Mouse (Mus musculus) liver, postnatal 0 days (tissue): Measurements from ENCODE around the gene Cdkl1. TPM values are rescaled to one million over a fixed set of nuclear protein-coding genes. Genes with fewer than 3 reads are reported as not detected.

Experiments
- ATAC-seq: fragments of 200-750 bp; cut with Nextera tagmentation; 2 replicates; pipeline ENCODE4 v1.8.0; 2017; ENCODE audit warnings: mild to moderate bottlenecking, moderate library complexity
- DNase-seq: peaks from one replicate; pipeline ENCODE4 v3.0.0-alpha.2; 2016
- H3K27ac ChIP-seq: fragments of 300-500 bp; sonication (generic); 2 replicates; pipeline ENCODE4 v1.5.1; 2014; ENCODE audit warnings: antibody characterized with exemption, moderate library complexity, mild to moderate bottlenecking, low read depth
- H3K27me3 ChIP-seq: fragments of 300-500 bp; sonication (generic); 2 replicates; pipeline ENCODE4 v1.6.1; 2014; ENCODE audit warnings: low read length, control low read depth, mixed read lengths; ENCODE audit not compliant: insufficient read depth
- H3K36me3 ChIP-seq: fragments of 300-500 bp; sonication (generic); replicated peaks from 2 replicates; pipeline ENCODE4 v1.6.1; 2014; ENCODE audit warnings: mild to moderate bottlenecking, control low read depth, low read length, moderate library complexity, mixed read lengths; ENCODE audit not compliant: insufficient read depth
- H3K4me1 ChIP-seq: fragments of 300-500 bp; sonication (generic); 2 replicates; pipeline ENCODE4 v1.6.1; 2014; ENCODE audit warnings: antibody characterized with exemption, mild to moderate bottlenecking, control low read depth; ENCODE audit not compliant: insufficient read depth
- H3K4me2 ChIP-seq: fragments of 300-500 bp; sonication (generic); 2 replicates; pipeline ENCODE4 v1.6.1; 2014; ENCODE audit warnings: low read depth, mild to moderate bottlenecking, low read length, moderate library complexity, mixed read lengths
- H3K4me3 ChIP-seq: fragments of 300-500 bp; sonication (generic); 2 replicates; pipeline ENCODE4 v1.5.1; 2014; ENCODE audit warnings: low read depth, low read length
- H3K9ac ChIP-seq: fragments of 300-500 bp; sonication (generic); replicated peaks from 2 replicates; pipeline ENCODE4 v1.6.1; 2014; ENCODE audit warnings: mild to moderate bottlenecking, moderate library complexity
- H3K9me3 ChIP-seq: fragments of 300-500 bp; sonication (generic); 2 replicates; pipeline ENCODE4 v1.6.1; 2016; ENCODE audit warnings: mild to moderate bottlenecking, control low read depth, low read length, mixed read lengths
- CTCF ChIP-seq: sonication (generic); IDR thresholded peaks from 2 replicates; pipeline ENCODE4 v1.5.1; 2016; ENCODE audit warnings: antibody characterized with exemption, low read depth
- EP300 ChIP-seq: IDR thresholded peaks from 2 replicates; pipeline ENCODE4 v1.6.1; 2016; ENCODE audit warnings: antibody characterized with exemption, low read depth, mild to moderate bottlenecking
- WGBS: fragments of 180-500 bp; shearing (Covaris S2); extraction: QIAGEN DNeasy Blood & Tissue Kit; methylation state at CpG from one replicate; pipeline ENCODE4 v1.1.7; 2014; ENCODE audit not compliant: insufficient replicate concordance; 5-methylcytosine and 5-hydroxymethylcytosine counted together
- polyA plus RNA-seq: library from polyadenylated mRNA; unstranded; fragments of >200 nt; fragmentation: Nextera tagmentation; extraction: Ambion mirVana; gene quantifications from 2 replicates; pipeline ENCODE4 v1.2.1, GENCODE M21; 2015

Cdkl1 gene
- polyA plus RNA-seq, 1 experiment from 2014 or later, result 2.2 TPM

GRCm38 (mm10) chr12:69777957-69778356, 13.1 kb downstream of the Cdkl1 start:
- Histone ChIP-seq H3K4me2 (no peak overlapping the region), H3K9ac (no peak overlapping the region), H3K9me3 (no peaks in the 10 kb centered on the region), H3K27me3 (no peaks in the 10 kb centered on the region), H3K4me1 (peaks cover 20% of the 10 kb centered on the region), H3K27ac (no peak overlapping the region), H3K4me3 (no peak overlapping the region), H3K36me3 (no peaks in the 10 kb centered on the region)
- no peak for DNase-seq
- TF ChIP-seq CTCF (no peak), EP300 (no peak)
- ATAC-seq, result no peak
- WGBS, result 68% methylated on average over 2 of the region's 2 CpGs

GRCm38 (mm10) chr12:69777341-69777730, 13.7 kb downstream of the Cdkl1 start:
- H3K9ac ChIP-seq, result no peak overlapping the region
- H3K27ac ChIP-seq, result no peak overlapping the region
- no peaks in the 10 kb centered on the region for H3K36me3 ChIP-seq
- H3K4me1 ChIP-seq, result peaks cover 16% of the 10 kb centered on the region
- no peak overlapping the region for H3K4me3 ChIP-seq
- H3K4me2 ChIP-seq, result no peak overlapping the region
- H3K9me3 ChIP-seq, result no peaks in the 10 kb centered on the region
- no peaks in the 10 kb centered on the region for H3K27me3 ChIP-seq
- no peak for ATAC-seq
- WGBS, result 77% methylated on average over 6 of the region's 6 CpGs
- TF ChIP-seq CTCF, result no peak
- no peak for TF ChIP-seq EP300
- no peak for DNase-seq

GRCm38 (mm10) chr12:69776607-69777340, 14.3 kb downstream of the Cdkl1 start:
- no peak for DNase-seq
- H3K27me3 ChIP-seq, result no peaks in the 10 kb centered on the region
- no peaks in the 10 kb centered on the region for H3K9me3 ChIP-seq
- TF ChIP-seq CTCF, result no peak
- H3K9ac ChIP-seq, result no peak overlapping the region
- ATAC-seq, result no peak
- H3K4me3 ChIP-seq, result no peak overlapping the region
- H3K4me2 ChIP-seq, result no peak overlapping the region
- H3K4me1 ChIP-seq, result peaks cover 11% of the 10 kb centered on the region
- WGBS, result 52% methylated on average over 11 of the region's 11 CpGs
- H3K27ac ChIP-seq, result no peak overlapping the region
- no peaks in the 10 kb centered on the region for H3K36me3 ChIP-seq

- H3K27ac ChIP-seq, result no peak overlapping the region
- no peaks in the 10 kb centered on the region for H3K27me3 ChIP-seq
- 59% methylated on average over 2 of the region's 2 CpGs for WGBS
These were observed 22.2 kb downstream of the Cdkl1 start for GRCm38 (mm10) chr12:69768841-69769240.

GRCm38 (mm10) chr12:69767476-69768258, 23.4 kb downstream of the Cdkl1 start:
- ATAC-seq (0 out of 2 replicates have a peak, but pooled peaks have one; percentile 15), DNase-seq (no peak)
- Histone ChIP-seq H3K9ac (no peak overlapping the region), H3K9me3 (no peaks in the 10 kb centered on the region), H3K27ac (no peak overlapping the region), H3K4me2 (no peak overlapping the region), H3K27me3 (no peaks in the 10 kb centered on the region), H3K4me1 (peaks cover 14% of the 10 kb centered on the region), H3K36me3 (no peaks in the 10 kb centered on the region), H3K4me3 (no peak overlapping the region)
- TF ChIP-seq EP300 (no peak), CTCF (no peak)
- WGBS, result 63% methylated on average over 9 of the region's 9 CpGs

More at GRCm38 (mm10) chr12:69768841-69769240, 22.2 kb downstream of the Cdkl1 start:
- ATAC-seq (peak; percentile 16; the same call in 1 of the 2 replicates), DNase-seq (no peak)
- Histone ChIP-seq H3K9me3 (no peaks in the 10 kb centered on the region), H3K36me3 (no peaks in the 10 kb centered on the region), H3K4me3 (no peak overlapping the region), H3K4me2 (no peak overlapping the region), H3K4me1 (peaks cover 14% of the 10 kb centered on the region), H3K9ac (no peak overlapping the region)
- TF ChIP-seq CTCF (no peak), EP300 (0 out of 2 replicates have a peak, but pooled peaks have one; percentile 13)

- Histone ChIP-seq H3K9me3 (no peaks in the 10 kb centered on the region), H3K4me3 (no peak overlapping the region), H3K4me2 (no peak overlapping the region), H3K27ac (no peak overlapping the region), H3K4me1 (peaks cover 14% of the 10 kb centered on the region), H3K36me3 (no peaks in the 10 kb centered on the region), H3K27me3 (no peaks in the 10 kb centered on the region), H3K9ac (no peak overlapping the region)
- TF ChIP-seq EP300 (peak; percentile 31; the same call in 1 of the 2 replicates), CTCF (no peak)
- DNase-seq, result peak; percentile 53
- ATAC-seq, result peak; percentile 59
- WGBS, result 67% methylated on average over 10 of the region's 10 CpGs
These were observed 24.7 kb downstream of the Cdkl1 start for GRCm38 (mm10) chr12:69766185-69766904.
